Mouse (Mus musculus) layer of hippocampus, adult 2 months (tissue): ENCODE results near the gene Cracr2b. TPM values are rescaled to one million over a fixed set of nuclear protein-coding genes. Genes with fewer than 3 reads are reported as not detected.
A peak's percentile ranks its signal among the peaks of the same experiment; 100 is the strongest.

Experiments
- DNase-seq, 2 experiments: peaks; one replicate each; pipeline ENCODE4 v3.0.0; 2022; ENCODE audit warnings: low spot score in 2 of 2
- H3K27ac ChIP-seq: fragments of 200-600 bp; 2 replicates; pipeline ENCODE4 v1.8.1; 2022
- H3K4me3 ChIP-seq: fragments of 200-600 bp; 2 replicates; pipeline ENCODE4 v1.8.1; 2022; ENCODE audit warnings: mild to moderate bottlenecking
- CTCF ChIP-seq: fragments of 200-600 bp; conservative IDR thresholded peaks from 2 replicates; pipeline ENCODE4 v1.8.1; 2022; ENCODE audit warnings: antibody characterized with exemption, mild to moderate bottlenecking, moderate library complexity
- total RNA-seq, 2 experiments: library from RNA; stranded (reverse); gene quantifications; 2 replicates each; pipeline ENCODE4 v1.2.3; 2021

Gene Cracr2b
- total RNA-seq, 2 experiments from 2014 or later, result 4.1 to 6.7 TPM

- peak; percentile 21 for TF ChIP-seq CTCF
- DNase-seq, result peak; percentile 93 to 95
- H3K4me3 ChIP-seq, result peak within 1 kb of the TSS; percentile 97
- peak within 1 kb of the TSS; percentile 100 for H3K27ac ChIP-seq
These were observed 13.5 kb upstream of the Cracr2b start, which contains the start of gene Rplp2 for GRCm38 (mm10) chr7:141447110-141447991. Gene Rplp2 (plus strand): TSS chr7:141447370.

DNA sequence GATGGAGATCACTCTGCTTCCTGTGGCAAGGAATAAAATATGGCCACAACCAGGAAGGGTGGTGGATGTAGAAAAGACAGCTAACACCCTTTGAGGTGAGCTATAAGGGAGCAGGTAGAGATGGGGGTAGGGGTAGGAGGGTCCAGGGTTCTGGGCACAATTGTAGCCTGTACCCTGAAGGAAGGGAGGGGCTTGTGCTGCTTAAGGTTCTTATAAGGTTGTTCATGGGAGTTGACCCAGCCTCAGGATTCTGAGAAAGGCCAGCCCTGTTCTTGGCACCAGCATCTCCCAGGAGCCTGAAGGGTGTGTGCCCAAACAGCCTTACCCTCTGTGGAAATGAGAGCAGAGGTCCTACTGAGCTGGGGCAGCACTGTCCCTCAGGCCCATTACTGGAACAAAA, 9.0 kb upstream of the Cracr2b start:
- TF ChIP-seq CTCF, result no peak
- no peak overlapping the region for H3K27ac ChIP-seq

GRCm38 (mm10) chr7:141453636-141454035, 7.3 kb upstream of the Cracr2b start:
- TF ChIP-seq CTCF, result no peak
- Histone ChIP-seq H3K27ac (no peak overlapping the region), H3K4me3 (no peak overlapping the region)
- DNase-seq, result no peak

More for the DNA sequence above, 9.0 kb upstream of the Cracr2b start:
- DNase-seq, result no peak
- H3K4me3 ChIP-seq, result no peak overlapping the region

DNA sequence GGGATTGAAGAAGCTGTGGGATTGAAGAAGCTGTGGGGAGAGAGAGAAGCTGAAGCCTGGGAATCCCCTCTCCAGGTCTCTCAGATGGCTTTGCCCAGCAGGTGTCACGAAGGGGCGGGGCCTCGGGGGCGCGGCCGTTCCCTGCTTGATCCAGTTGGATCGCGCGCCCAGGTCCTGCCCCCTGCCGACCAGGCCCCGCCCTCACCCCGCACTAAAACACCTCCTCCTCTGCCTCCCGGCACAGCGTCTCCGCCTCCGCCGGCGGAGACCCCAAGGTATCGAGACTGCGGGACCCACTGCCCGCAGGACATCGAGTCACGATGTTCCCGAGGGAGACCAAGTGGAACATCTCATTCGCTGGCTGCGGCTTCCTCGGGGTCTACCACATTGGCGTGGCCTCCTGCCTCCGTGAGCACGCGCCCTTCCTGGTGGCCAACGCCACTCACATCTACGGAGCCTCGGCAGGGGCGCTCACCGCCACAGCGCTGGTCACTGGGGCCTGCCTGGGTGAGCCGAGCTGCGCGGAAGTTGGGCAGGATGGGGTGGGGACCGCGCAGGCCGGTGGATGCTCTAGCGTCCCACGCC, 5.8 kb upstream of the Cracr2b start, which contains the start of gene Pnpla2:
Gene Pnpla2 (plus strand): TSS at position 232 of the 585 bp plus-strand sequence.
- peak; percentile 89 for DNase-seq
- H3K27ac ChIP-seq, result peak within 1 kb of the TSS; percentile 90
- peak within 1 kb of the TSS; percentile 63 for H3K4me3 ChIP-seq
- TF ChIP-seq CTCF, result peak; percentile 49

DNA sequence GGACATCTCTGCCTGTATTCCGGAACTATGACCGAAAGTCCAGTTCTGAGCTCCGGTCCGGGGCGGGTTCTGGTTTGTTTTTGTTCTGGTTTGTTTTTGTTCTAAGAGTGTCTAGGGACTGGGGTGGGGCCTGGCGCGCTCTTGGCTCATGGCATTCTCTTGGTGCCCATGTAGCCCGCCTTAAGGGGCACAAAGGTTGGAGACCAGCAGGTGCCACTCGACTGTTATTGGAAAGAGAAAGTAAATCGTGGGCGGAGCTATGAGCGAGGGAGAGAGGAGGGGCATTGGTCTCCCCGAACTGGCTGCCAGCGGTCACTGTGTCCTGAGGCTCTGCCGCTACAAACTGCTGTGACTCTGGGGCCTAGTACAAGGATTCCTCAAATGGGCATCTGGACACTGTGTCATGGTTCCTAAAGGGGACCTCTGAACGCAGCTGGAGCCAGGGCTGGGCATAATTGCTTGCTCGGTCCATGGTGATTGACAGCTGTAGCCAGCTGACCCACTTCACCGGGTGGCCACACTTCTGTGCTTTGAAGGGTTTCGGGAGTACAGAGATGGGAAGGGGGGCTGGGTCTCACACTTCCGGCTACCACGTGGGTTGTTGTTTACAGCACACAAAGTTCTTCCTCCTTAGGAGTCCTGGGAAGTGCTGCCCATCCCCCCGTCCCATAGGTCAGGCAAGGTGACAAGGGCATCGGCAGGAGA, 5.1 kb upstream of the Cracr2b start:
- no peak for DNase-seq

DNA sequence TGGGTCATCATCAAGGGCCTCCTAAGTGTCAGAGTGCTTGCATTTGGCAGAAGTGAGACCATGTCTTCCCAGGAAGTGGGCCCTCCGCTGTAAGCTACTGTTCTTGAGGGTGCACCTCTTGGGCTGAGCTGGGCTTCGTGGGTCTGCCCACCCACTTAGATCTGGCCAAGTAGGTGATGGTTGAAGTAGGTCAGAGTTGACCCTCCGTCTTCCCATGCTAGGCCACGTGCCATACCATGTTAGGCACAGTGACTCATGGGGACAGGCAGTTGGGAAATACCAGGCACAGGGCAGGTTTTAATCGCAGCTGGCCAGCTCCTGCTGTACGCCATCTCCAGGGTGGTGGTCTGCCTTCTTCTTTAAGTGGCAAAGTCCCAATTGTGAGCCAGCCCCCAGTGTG, 4.2 kb upstream of the Cracr2b start:
- no peak overlapping the region for H3K4me3 ChIP-seq
- DNase-seq, result no peak
- no peak for TF ChIP-seq CTCF
- peak overlapping the region; percentile 90; the same call in 1 of the 2 replicates for H3K27ac ChIP-seq

More for the DNA sequence above, 5.1 kb upstream of the Cracr2b start:
- H3K27ac ChIP-seq, result peak overlapping the region; percentile 90
- peak overlapping the region; percentile 63 for H3K4me3 ChIP-seq
- TF ChIP-seq CTCF, result no peak

- Histone ChIP-seq H3K4me3 (no peak overlapping the region), H3K27ac (no peak overlapping the region)
- no peak for TF ChIP-seq CTCF
- no peak for DNase-seq
These were observed 3.7 kb upstream of the Cracr2b start for GRCm38 (mm10) chr7:141457236-141457635.

DNA sequence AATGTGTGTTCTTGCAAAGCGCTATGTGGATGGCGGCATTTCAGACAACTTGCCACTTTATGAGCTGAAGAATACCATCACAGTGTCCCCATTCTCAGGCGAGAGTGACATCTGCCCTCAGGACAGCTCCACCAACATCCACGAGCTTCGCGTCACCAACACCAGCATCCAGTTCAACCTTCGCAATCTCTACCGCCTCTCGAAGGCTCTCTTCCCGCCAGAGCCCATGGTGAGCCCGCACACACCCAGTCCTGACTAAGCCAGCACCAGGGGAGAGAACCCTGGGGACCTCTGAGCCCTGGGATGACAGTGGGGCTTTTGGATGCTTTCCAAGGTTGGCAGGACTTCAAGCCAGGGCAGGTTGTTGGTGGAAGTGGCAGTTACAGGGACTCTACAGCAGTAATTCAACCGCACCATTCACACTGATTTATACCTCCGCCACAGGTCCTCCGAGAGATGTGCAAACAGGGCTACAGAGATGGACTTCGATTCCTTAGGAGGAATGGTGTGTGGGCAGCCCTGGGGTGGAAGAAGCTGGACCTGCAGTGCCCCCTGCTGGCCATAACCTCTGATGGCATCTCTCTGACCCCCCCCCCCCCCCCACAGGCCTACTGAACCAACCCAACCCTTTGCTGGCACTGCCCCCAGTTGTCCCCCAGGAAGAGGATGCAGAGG, 2.8 kb upstream of the Cracr2b start:
- DNase-seq, result no peak
- TF ChIP-seq CTCF, result peak; percentile 72
- Histone ChIP-seq H3K27ac (no peak overlapping the region), H3K4me3 (no peak overlapping the region)

DNA sequence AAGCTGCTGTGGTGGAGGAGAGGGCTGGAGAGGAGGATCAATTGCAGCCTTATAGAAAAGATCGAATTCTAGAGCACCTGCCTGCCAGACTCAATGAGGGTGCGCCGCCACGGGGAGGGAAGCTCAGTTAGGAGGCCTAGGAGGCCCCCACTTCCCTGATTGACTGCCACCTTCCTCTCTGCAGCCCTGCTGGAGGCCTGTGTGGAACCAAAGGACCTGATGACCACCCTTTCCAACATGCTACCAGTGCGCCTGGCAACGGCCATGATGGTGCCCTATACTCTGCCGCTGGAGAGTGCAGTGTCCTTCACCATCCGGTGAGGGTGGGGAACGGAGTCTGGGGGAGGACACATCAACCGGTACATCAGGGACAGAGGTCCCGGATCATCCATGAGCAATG, 2.2 kb upstream of the Cracr2b start:
- Histone ChIP-seq H3K27ac (no peak overlapping the region), H3K4me3 (no peak overlapping the region)
- peak; percentile 39 for TF ChIP-seq CTCF
- DNase-seq, result no peak

- H3K27ac ChIP-seq, result no peak overlapping the region
- DNase-seq, result no peak
- no peak for TF ChIP-seq CTCF
- H3K4me3 ChIP-seq, result no peak overlapping the region
These were observed 1.6 kb upstream of the Cracr2b start for GRCm38 (mm10) chr7:141459301-141459711.

- no peak for DNase-seq
- TF ChIP-seq CTCF, result no peak
- Histone ChIP-seq H3K27ac (peak overlapping the region; percentile 53), H3K4me3 (no peak overlapping the region)
These were observed 898 bp upstream of the Cracr2b start for GRCm38 (mm10) chr7:141460001-141460390.

DNA sequence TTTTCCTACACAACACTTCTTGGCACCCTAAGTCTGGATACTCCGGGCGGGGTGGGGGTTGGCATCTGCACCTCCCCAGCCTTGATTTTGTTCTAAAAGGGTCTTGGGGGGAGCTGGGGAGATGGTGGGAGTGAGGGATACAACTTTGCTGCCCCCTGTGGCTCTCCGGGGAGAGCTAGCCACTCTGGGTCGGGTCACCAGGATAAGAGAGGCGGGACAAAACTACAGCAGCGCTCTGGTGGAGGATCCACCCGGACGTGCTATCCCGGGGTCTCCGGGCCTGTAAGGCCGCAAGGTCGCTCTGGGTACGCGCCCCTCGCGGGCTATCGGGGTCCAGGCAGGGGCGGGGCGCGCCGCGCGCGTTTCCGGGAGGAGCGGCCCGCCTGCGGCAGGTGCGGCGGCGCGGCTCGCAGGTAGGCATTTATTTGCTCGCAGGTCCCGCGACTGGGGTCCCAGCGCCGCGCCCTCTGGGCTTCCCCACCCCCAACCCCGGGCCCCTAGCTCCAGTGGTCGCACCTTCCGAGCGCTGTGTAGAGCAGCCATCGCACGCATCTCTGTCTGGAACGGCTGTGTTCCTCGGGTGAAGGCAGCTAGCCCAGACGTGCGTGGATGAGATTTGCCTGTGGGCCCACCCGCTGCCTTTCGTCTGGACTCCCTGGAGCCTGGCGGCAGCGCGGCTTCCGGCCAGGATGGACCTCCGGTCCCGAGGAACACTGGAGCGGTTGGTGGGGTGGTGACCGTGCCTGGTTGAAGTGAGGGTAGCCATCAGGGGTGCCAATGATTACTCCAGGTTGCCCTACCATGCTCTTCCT, 833 bp downstream of the Cracr2b start:
- Histone ChIP-seq H3K4me3 (peak overlapping the region; percentile 48), H3K27ac (peak overlapping the region; percentile 78)
- TF ChIP-seq CTCF, result peak; percentile 44
- DNase-seq, result no peak
